Mouse (Mus musculus) ES-Bruce4 (cell line): ENCODE data around the gene Susd3. TPM values are rescaled to one million over a fixed set of nuclear protein-coding genes. Genes with fewer than 3 reads are reported as not detected.
A peak's percentile ranks its signal among the peaks of the same experiment; 100 is the strongest.

Experiments used
- H3K27ac ChIP-seq: 2 replicates; pipeline ENCODE4 v1.5.1; 2012; ENCODE audit warnings: low read length, inconsistent platforms; ENCODE audit not compliant: insufficient read depth
- H3K27me3 ChIP-seq: 2 replicates; pipeline ENCODE4 v1.6.1; 2012; ENCODE audit warnings: mild to moderate bottlenecking, low read length, inconsistent platforms; ENCODE audit not compliant: control insufficient read depth, poor library complexity, insufficient read depth, severe bottlenecking
- H3K36me3 ChIP-seq: 2 replicates; pipeline ENCODE4 v1.6.1; 2012; ENCODE audit warnings: inconsistent platforms, mild to moderate bottlenecking, low read length, moderate library complexity; ENCODE audit not compliant: control insufficient read depth, poor library complexity, insufficient read depth, severe bottlenecking
- H3K4me1 ChIP-seq: one replicate; pipeline ENCODE4 v1.8.1; 2011; ENCODE audit warnings: low read length; ENCODE audit not compliant: control insufficient read depth, insufficient read depth
- H3K4me3 ChIP-seq: 2 replicates; pipeline ENCODE4 v1.5.1; 2011; ENCODE audit warnings: low read depth, mild to moderate bottlenecking, low read length
- H3K9ac ChIP-seq: 2 replicates; pipeline ENCODE4 v1.6.1; 2012; ENCODE audit warnings: low read depth, mild to moderate bottlenecking, inconsistent platforms; ENCODE audit not compliant: poor library complexity, severe bottlenecking
- H3K9me3 ChIP-seq: replicated peaks from 2 replicates; pipeline ENCODE4 v1.6.1; 2012; ENCODE audit warnings: mild to moderate bottlenecking, low read length, inconsistent platforms; ENCODE audit not compliant: control insufficient read depth, poor library complexity, insufficient read depth, severe bottlenecking
- CTCF ChIP-seq: IDR thresholded peaks from one replicate; pipeline ENCODE4 v1.8.1; 2011; ENCODE audit warnings: low read depth, low read length
- EP300 ChIP-seq: IDR thresholded peaks from 2 replicates; pipeline ENCODE4 v1.6.1; 2011; ENCODE audit warnings: low read depth, low read length; ENCODE audit not compliant: insufficient read depth
- POLR2A ChIP-seq: IDR thresholded peaks from one replicate; pipeline ENCODE4 v1.8.1; 2011; ENCODE audit warnings: low read length; ENCODE audit not compliant: insufficient read depth
- polyA plus RNA-seq: library from polyadenylated mRNA; stranded (reverse); fragments of >200 nt; gene quantifications from 2 replicates; pipeline ENCODE4 v1.2.4, GENCODE M21; 2011; ENCODE audit warnings: low read depth; ENCODE audit not compliant: missing spikeins, insufficient read depth, insufficient read length

Gene Susd3
- polyA plus RNA-seq, 1 experiment, result not detected

- TF ChIP-seq POLR2A (no peak), EP300 (peak; percentile 98)
- no peaks in the 10 kb centered on the region for H3K36me3 ChIP-seq
- H3K27me3 ChIP-seq, result no peaks in the 10 kb centered on the region
- H3K4me3 ChIP-seq, result no peak overlapping the region
- H3K27ac ChIP-seq, result no peak overlapping the region
- H3K9me3 ChIP-seq, result no peaks in the 10 kb centered on the region
- H3K9ac ChIP-seq, result no peak overlapping the region
- H3K4me1 ChIP-seq, result peaks cover 13% of the 10 kb centered on the region
These were observed 67.0 kb downstream of the Susd3 start for GRCm38 (mm10) chr13:49181411-49181984.

GRCm38 (mm10) chr13:49180691-49181090 is 67.8 kb downstream of the Susd3 start:
- Histone ChIP-seq H3K9me3 (no peaks in the 10 kb centered on the region), H3K27me3 (no peaks in the 10 kb centered on the region), H3K4me3 (no peak overlapping the region), H3K36me3 (no peaks in the 10 kb centered on the region), H3K27ac (no peak overlapping the region), H3K9ac (no peak overlapping the region), H3K4me1 (peaks cover 13% of the 10 kb centered on the region)
- TF ChIP-seq EP300 (no peak), CTCF (no peak)

Other genes starting within 250 kb of the Susd3 start
- 6.1 and 7.9 TPM in 2 replicates for gene Wnk2, start 100.7 kb downstream of the Susd3 start, polyA plus RNA-seq
- 30.0 and 37.7 TPM in 2 replicates for gene Ninj1, start 61.2 kb downstream of the Susd3 start, polyA plus RNA-seq
- gene Card19, start 32.7 kb downstream of the Susd3 start, polyA plus RNA-seq, result 21.6 and 22.1 TPM in 2 replicates
- 0.37 and 0.38 TPM in 2 replicates for gene Fgd3, start 71.6 kb upstream of the Susd3 start, polyA plus RNA-seq
- gene Bicd2, start 92.9 kb upstream of the Susd3 start, polyA plus RNA-seq, result 15.3 and 16.1 TPM in 2 replicates
- 15.4 and 16.4 TPM in 2 replicates for gene Ippk, start 172.5 kb upstream of the Susd3 start, polyA plus RNA-seq
- gene Tes3-ps, start 244.6 kb upstream of the Susd3 start, polyA plus RNA-seq, result 3.4 and 5.4 TPM in 2 replicates